Mouse (Mus musculus): ENCODE measurements at regions not wholly inside any gene's neighbourhood (a gene's known extent, or its start where the extent isn't known, plus 50 kb on each side); places are given as distances from the start of the nearest gene placed in this dataset.
A peak's percentile ranks its signal among the peaks of the same experiment; 100 is the strongest.

- no peak for DNase-seq
Measured at GRCm38 (mm10) chr16:71197523-71197922, 883.8 kb downstream of the Gbe1 start.

- no peak for DNase-seq
Measured at GRCm38 (mm10) chr16:71208806-71209205, 895.1 kb downstream of the Gbe1 start.

GRCm38 (mm10) chr16:71224469-71224868 is 910.7 kb downstream of the Gbe1 start:
- DNase-seq = no peak

GRCm38 (mm10) chr16:71230104-71230653 is 916.4 kb downstream of the Gbe1 start:
- DNase-seq = no peak

GRCm38 (mm10) chr16:71243065-71243464 is 929.3 kb downstream of the Gbe1 start:
- no peak for DNase-seq

- no peak for DNase-seq
Measured at GRCm38 (mm10) chr16:71243480-71243879, 929.7 kb downstream of the Gbe1 start.

GRCm38 (mm10) chr16:71247516-71248139 is 933.9 kb downstream of the Gbe1 start:
- peak; percentile 37 to 84 for DNase-seq

GRCm38 (mm10) chr16:71255740-71256139 is 942.0 kb downstream of the Gbe1 start:
- no peak for DNase-seq

GRCm38 (mm10) chr16:71256175-71256574 is 942.4 kb downstream of the Gbe1 start:
- DNase-seq = no peak

- DNase-seq = no peak
Measured at GRCm38 (mm10) chr16:71267191-71267590, 953.4 kb downstream of the Gbe1 start.

All from kidney, postnatal 36 days (tissue).